In the genomic region with DNA sequence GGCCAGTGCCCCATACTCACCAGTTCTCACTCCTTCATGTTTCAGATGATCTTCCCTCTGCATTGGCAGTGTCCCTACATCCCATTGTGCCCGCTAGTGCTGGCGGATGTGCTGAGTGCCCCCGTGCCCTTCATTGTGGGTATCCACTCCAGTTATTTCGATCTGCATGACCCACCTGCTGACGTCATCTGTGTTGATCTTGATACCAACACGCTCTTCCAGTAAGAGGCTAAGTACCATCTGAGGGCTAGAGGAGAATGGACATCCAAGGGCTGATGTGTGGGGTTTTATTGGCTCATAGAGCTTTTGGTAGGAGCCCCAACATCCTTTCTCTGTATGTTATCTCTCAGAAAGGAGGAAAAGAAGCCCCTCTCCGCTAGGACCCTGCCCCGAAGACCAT, we compare ENCODE assay signal across 28 mouse cellular contexts. TPM values are rescaled to one million over a fixed set of nuclear protein-coding genes. Genes with fewer than 3 reads are reported as not detected.
"Had no signal": no experiment of that assay in that cellular context is flagged by ENCODE, and none has a peak within 500 bp of the region (broad histone marks: within the 10 kb centered on the region; RNA-seq: fewer than 3 reads in every experiment).

No protein-coding gene starts in this region.

- H3K27me3 ChIP-seq: embryonic facial prominence, embryonic 12.5 days; embryonic facial prominence, embryonic 13.5 days; embryonic facial prominence, embryonic 15.5 days; forebrain, embryonic 12.5 days; forebrain, embryonic 13.5 days; forebrain, embryonic 15.5 days had no signal

- H3K4me2 ChIP-seq: embryonic facial prominence, embryonic 12.5 days; embryonic facial prominence, embryonic 13.5 days; embryonic facial prominence, embryonic 15.5 days; forebrain, embryonic 12.5 days; forebrain, embryonic 13.5 days; forebrain, embryonic 15.5 days had no signal

- H3K27ac ChIP-seq: embryonic facial prominence, embryonic 10.5 days; embryonic facial prominence, embryonic 12.5 days; embryonic facial prominence, embryonic 13.5 days; embryonic facial prominence, embryonic 15.5 days; forebrain, embryonic 10.5 days; forebrain, embryonic 12.5 days; forebrain, embryonic 13.5 days; forebrain, embryonic 15.5 days; gastrocnemius, adult 2 months had no signal

- H3K9ac ChIP-seq: embryonic facial prominence, embryonic 12.5 days; embryonic facial prominence, embryonic 15.5 days; forebrain, embryonic 12.5 days; forebrain, embryonic 13.5 days; forebrain, embryonic 15.5 days; forebrain, postnatal 0 days had no signal

- DNase-seq: cerebellum, adult 8-10 months; cerebellum, adult 9-10 months; cerebellum, postnatal 10 days; cerebellum, postnatal 14 days; cerebellum, postnatal 36 days; embryo, embryonic 11 days; forebrain, postnatal 0 days; gastrocnemius, adult 2 months; gastrocnemius, postnatal 10 days; gastrocnemius, postnatal 14 days; gastrocnemius, postnatal 25 days; gastrocnemius, postnatal 36 days; heart, adult 18-20 months had no signal

- H3K4me3 ChIP-seq: embryonic facial prominence, embryonic 10.5 days; embryonic facial prominence, embryonic 12.5 days; embryonic facial prominence, embryonic 13.5 days; embryonic facial prominence, embryonic 15.5 days; erythroblast, embryonic 14.5 days; forebrain, embryonic 10.5 days; forebrain, embryonic 12.5 days; forebrain, embryonic 13.5 days; forebrain, embryonic 15.5 days; gastrocnemius, adult 2 months had no signal

- ATAC-seq: forebrain, embryonic 13.5 days; forebrain, embryonic 14.5 days; forebrain, embryonic 15.5 days; forebrain, embryonic 16.5 days; forebrain, postnatal 0 days had no signal

- H3K9me3 ChIP-seq: embryonic facial prominence, embryonic 10.5 days; embryonic facial prominence, embryonic 12.5 days; embryonic facial prominence, embryonic 13.5 days; embryonic facial prominence, embryonic 15.5 days; forebrain, embryonic 10.5 days; forebrain, embryonic 12.5 days; forebrain, embryonic 13.5 days; forebrain, embryonic 15.5 days had no signal

RNA-seq across cellular contexts. Expression of a gene that starts 27.5 kb away (rescaled TPM):
- total RNA-seq: common myeloid progenitor, adult 5-6 weeks; gastrocnemius, adult 18-20 months; gastrocnemius, adult 2 months; gastrocnemius, adult 8-10 months; granulocyte monocyte progenitor cell, adult 5-6 weeks had no signal
- polyA plus RNA-seq: erythroblast, embryonic 14.5 days had no signal
